Mouse (Mus musculus): ENCODE measurements around the gene Mmp13. TPM values are rescaled to one million over a fixed set of nuclear protein-coding genes. Genes with fewer than 3 reads are reported as not detected.

Gene Mmp13
- polyA plus RNA-seq, 1 experiment from 2014 or later = 0.09 TPM

DNA sequence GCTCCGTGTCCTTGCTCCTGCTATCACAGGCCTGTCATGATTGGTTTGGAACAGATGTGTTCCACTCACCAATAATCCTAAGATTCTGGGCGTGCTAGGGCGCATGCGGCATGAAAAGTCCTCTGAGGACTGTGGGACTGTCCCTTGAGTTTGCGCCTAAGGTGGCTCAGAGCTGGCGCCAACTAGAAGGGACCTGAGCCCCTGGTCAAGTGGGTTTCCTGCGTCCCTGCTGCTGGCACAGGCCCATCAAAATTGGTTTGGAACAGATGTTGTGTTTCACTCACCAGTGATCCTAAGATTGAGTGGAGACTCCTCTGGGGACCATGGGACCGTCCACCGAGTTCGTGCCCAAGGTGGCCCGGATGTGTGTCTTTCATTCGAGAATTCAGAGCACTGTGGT is 17.6 kb downstream of the Mmp13 start:
- no peaks in the 10 kb centered on the region for H3K9me3 ChIP-seq (ENCODE audit: control insufficient read depth, low read length)
- no peaks in the 10 kb centered on the region for H3K27me3 ChIP-seq (replicated peaks; ENCODE audit: control insufficient read depth, insufficient read depth, low read length)
- no peaks in the 10 kb centered on the region for H3K4me1 ChIP-seq (ENCODE audit: control insufficient read depth, insufficient read depth, low read depth, low read length)
- no peak for ATAC-seq
- H3K4me3 ChIP-seq (ENCODE audit: low read length) = no peak overlapping the region
- H3K27ac ChIP-seq (ENCODE audit: low read depth, low read length) = no peak overlapping the region
- H3K9ac ChIP-seq (ENCODE audit: low read depth, low read length) = no peak overlapping the region
- WGBS = 94% methylated on average over 12 of the region's 12 CpGs
- H3K36me3 ChIP-seq (ENCODE audit: control insufficient read depth, insufficient read depth, low read length) = no peaks in the 10 kb centered on the region
- no peak overlapping the region for H3K4me2 ChIP-seq (ENCODE audit: low read length)

DNA sequence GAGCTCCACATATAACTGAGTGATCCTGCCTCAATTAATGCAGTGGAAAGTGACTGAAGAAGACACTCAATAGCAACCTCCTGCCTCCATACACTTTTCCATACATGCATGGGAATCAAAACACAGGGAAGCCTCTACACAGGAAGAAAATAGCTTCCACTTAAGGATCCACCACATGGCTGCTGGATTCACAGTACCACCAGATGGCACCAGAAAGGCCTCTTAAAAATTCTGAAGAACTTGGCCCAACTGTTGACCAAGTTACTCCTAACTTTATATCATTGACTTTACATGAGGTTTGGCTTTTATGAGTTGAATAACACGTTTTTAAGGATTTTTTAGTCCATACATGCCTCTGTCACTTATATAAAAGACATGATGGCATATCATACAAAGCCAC is 19.8 kb downstream of the Mmp13 start:
- Histone ChIP-seq H3K27me3 (replicated peaks; ENCODE audit: control insufficient read depth, insufficient read depth, low read length) (no peaks in the 10 kb centered on the region), H3K36me3 (ENCODE audit: control insufficient read depth, insufficient read depth, low read length) (no peaks in the 10 kb centered on the region), H3K27ac (ENCODE audit: low read depth, low read length) (no peak overlapping the region), H3K9me3 (ENCODE audit: control insufficient read depth, low read length) (no peaks in the 10 kb centered on the region), H3K9ac (ENCODE audit: low read depth, low read length) (no peak overlapping the region), H3K4me1 (ENCODE audit: control insufficient read depth, insufficient read depth, low read depth, low read length) (no peaks in the 10 kb centered on the region), H3K4me2 (ENCODE audit: low read length) (no peak overlapping the region), H3K4me3 (ENCODE audit: low read length) (no peak overlapping the region)
- ATAC-seq = no peak
- whole genome bisulfite sequencing = 35% methylated on average over 1 of the region's 1 CpGs

DNA sequence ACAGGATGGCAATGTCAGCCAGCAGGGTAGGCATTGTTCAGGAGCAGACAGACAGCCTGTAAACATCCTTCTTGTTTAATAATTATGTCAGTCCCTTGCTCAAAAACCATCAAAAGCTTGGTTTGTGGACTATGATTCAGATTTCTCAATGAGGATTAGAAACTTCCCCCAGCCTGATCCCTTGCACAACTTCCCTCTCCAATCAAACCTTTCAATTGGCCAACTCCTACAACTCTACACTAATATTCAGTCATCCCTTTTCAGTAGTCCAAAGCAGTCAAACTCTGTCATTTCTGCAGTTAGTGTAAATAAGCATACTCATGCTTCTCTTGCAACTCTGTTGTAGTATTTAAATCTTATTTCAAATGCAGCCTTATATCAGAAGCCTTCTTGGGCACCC is 59.5 kb downstream of the Mmp13 start:
- Histone ChIP-seq H3K9ac (ENCODE audit: low read depth, low read length) (no peak overlapping the region), H3K4me3 (ENCODE audit: low read length) (no peak overlapping the region), H3K27ac (ENCODE audit: low read depth, low read length) (no peak overlapping the region), H3K27me3 (replicated peaks; ENCODE audit: control insufficient read depth, insufficient read depth, low read length) (no peaks in the 10 kb centered on the region), H3K9me3 (ENCODE audit: control insufficient read depth, low read length) (no peaks in the 10 kb centered on the region), H3K36me3 (ENCODE audit: control insufficient read depth, insufficient read depth, low read length) (no peaks in the 10 kb centered on the region), H3K4me2 (ENCODE audit: low read length) (no peak overlapping the region), H3K4me1 (ENCODE audit: control insufficient read depth, insufficient read depth, low read depth, low read length) (no peaks in the 10 kb centered on the region)
- ATAC-seq = no peak

Other genes with a start within 250 kb of the Mmp13 start
- gene Dync2h1, start 88.1 kb upstream of the Mmp13 start, polyA plus RNA-seq (2015; fragmentation: Nextera tagmentation; extraction: Ambion mirVana) = 17.7 and 18.7 TPM in 2 replicates
- gene Dcun1d5, start 88.0 kb upstream of the Mmp13 start, polyA plus RNA-seq (2015; fragmentation: Nextera tagmentation; extraction: Ambion mirVana) = 91.8 and 94.2 TPM in 2 replicates
- gene Mmp12, start 71.9 kb downstream of the Mmp13 start, polyA plus RNA-seq (2015; fragmentation: Nextera tagmentation; extraction: Ambion mirVana) = 0.18 TPM in 1 of 2 replicates, not detected in the other
- gene Mmp1b, start 115.5 kb downstream of the Mmp13 start, polyA plus RNA-seq (2015; fragmentation: Nextera tagmentation; extraction: Ambion mirVana) = not detected in 2 replicates
- not detected in 2 replicates for gene Mmp3, start 173.3 kb downstream of the Mmp13 start, polyA plus RNA-seq (2015; fragmentation: Nextera tagmentation; extraction: Ambion mirVana)
- gene Mmp10, start 229.8 kb downstream of the Mmp13 start, polyA plus RNA-seq (2015; fragmentation: Nextera tagmentation; extraction: Ambion mirVana) = not detected in 2 replicates

Measured in hindbrain, embryonic 16.5 days (tissue).